Mouse (Mus musculus) liver, embryonic 13.5 days (tissue): ENCODE measurements around the gene D10Wsu102e. TPM values are rescaled to one million over a fixed set of nuclear protein-coding genes. Genes with fewer than 3 reads are reported as not detected.
"Not testable (repeated sequence)": the region's sequence is repeated elsewhere in the genome, so short reads cannot be mapped to it uniquely, and the experiment has no call there.

Experiments used
- ATAC-seq: fragments of 200-750 bp; cut with Nextera tagmentation; 2 replicates; pipeline ENCODE4 v1.8.0; 2017; ENCODE audit warnings: low read depth, mild to moderate bottlenecking, moderate number of reproducible peaks, moderate library complexity
- DNase-seq: peaks from one replicate; pipeline ENCODE4 v3.0.0; 2022
- H3K27ac ChIP-seq: fragments of 300-500 bp; sonication (generic); 2 replicates; pipeline ENCODE4 v1.5.1; 2015; ENCODE audit warnings: moderate library complexity, mild to moderate bottlenecking, inconsistent platforms
- H3K27me3 ChIP-seq: fragments of 300-500 bp; sonication (generic); 2 replicates; pipeline ENCODE4 v1.6.1; 2015; ENCODE audit warnings: mild to moderate bottlenecking, inconsistent platforms
- H3K36me3 ChIP-seq: fragments of 300-500 bp; sonication (generic); 2 replicates; pipeline ENCODE4 v1.6.1; 2015; ENCODE audit warnings: mild to moderate bottlenecking, inconsistent platforms
- H3K4me1 ChIP-seq: fragments of 300-500 bp; sonication (generic); replicated peaks from 2 replicates; pipeline ENCODE4 v1.6.1; 2015; ENCODE audit warnings: inconsistent platforms
- H3K4me2 ChIP-seq: fragments of 300-500 bp; sonication (generic); 2 replicates; pipeline ENCODE4 v1.6.1; 2015; ENCODE audit warnings: inconsistent platforms, mild to moderate bottlenecking, moderate library complexity
- H3K4me3 ChIP-seq: fragments of 300-500 bp; sonication (generic); replicated peaks from 2 replicates; pipeline ENCODE4 v1.5.1; 2015; ENCODE audit warnings: mild to moderate bottlenecking, inconsistent platforms
- H3K9ac ChIP-seq: fragments of 300-500 bp; sonication (generic); 2 replicates; pipeline ENCODE4 v1.6.1; 2015; ENCODE audit warnings: mild to moderate bottlenecking, inconsistent platforms
- H3K9me3 ChIP-seq: fragments of 300-500 bp; sonication (generic); replicated peaks from 2 replicates; pipeline ENCODE4 v1.6.1; 2016; ENCODE audit warnings: inconsistent platforms
- WGBS: fragments of 180-500 bp; shearing (Covaris S2); methylation state at CpG from one replicate; pipeline ENCODE4 v1.1.7; 2015; ENCODE audit not compliant: insufficient replicate concordance; 5-methylcytosine and 5-hydroxymethylcytosine counted together
- polyA plus RNA-seq: library from polyadenylated mRNA; unstranded; fragments of >200 nt; fragmentation: Nextera tagmentation; extraction: Ambion mirVana; gene quantifications from 2 replicates; pipeline ENCODE4 v1.2.1, GENCODE M21; 2015

The D10Wsu102e gene
- polyA plus RNA-seq, 1 experiment from 2014 or later = 0.28 TPM

GRCm38 (mm10) chr10:83397336-83397735 lies 37.3 kb downstream of the D10Wsu102e start:
- Histone ChIP-seq H3K9me3 (no peaks in the 10 kb centered on the region), H3K27ac (no peak overlapping the region), H3K4me3 (no peak overlapping the region), H3K4me1 (no peaks in the 10 kb centered on the region), H3K9ac (no peak overlapping the region), H3K4me2 (no peak overlapping the region), H3K36me3 (no peaks in the 10 kb centered on the region), H3K27me3 (no peaks in the 10 kb centered on the region)
- DNase-seq = no peak
- 61% methylated on average over 2 of the region's 2 CpGs for WGBS
- ATAC-seq = no peak

- H3K9me3 ChIP-seq, H3K9ac ChIP-seq, H3K4me1 ChIP-seq, H3K36me3 ChIP-seq, DNase-seq, H3K27ac ChIP-seq, ATAC-seq, H3K4me2 ChIP-seq, H3K4me3 ChIP-seq, H3K27me3 ChIP-seq: not testable (repeated sequence)
- 81% methylated on average over 7 of the region's 7 CpGs for WGBS
Measured at GRCm38 (mm10) chr10:83400896-83401295, 40.9 kb downstream of the D10Wsu102e start.

DNA sequence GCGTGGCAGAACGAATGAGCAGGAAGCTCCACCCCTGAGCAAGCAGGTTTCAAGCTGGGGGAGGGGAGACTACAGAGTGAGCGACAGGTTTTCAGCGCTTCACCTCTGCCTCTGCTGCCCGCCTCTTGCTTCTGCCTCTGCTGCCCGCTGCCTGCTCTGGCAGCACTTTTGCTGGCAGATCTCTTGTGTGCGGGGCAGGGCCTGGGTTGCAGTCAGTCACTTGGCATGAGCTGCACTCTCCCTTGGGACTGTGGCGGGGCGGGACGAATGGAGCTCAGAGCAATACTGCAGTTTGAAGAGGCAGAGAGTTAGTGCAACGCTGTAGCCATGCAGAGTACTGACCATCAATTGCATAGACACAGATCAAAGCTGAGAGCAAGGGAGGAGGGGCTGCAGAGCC lies 45.0 kb downstream of the D10Wsu102e start:
- Histone ChIP-seq H3K4me1 (no peaks in the 10 kb centered on the region), H3K9ac (no peak overlapping the region), H3K4me2 (no peak overlapping the region), H3K36me3 (peaks cover 8% of the 10 kb centered on the region), H3K4me3 (no peak overlapping the region), H3K27me3 (no peaks in the 10 kb centered on the region), H3K9me3 (0 out of 2 replicates have a peak, but pooled peaks cover 14% of the 10 kb centered on the region), H3K27ac (no peak overlapping the region)
- no peak for ATAC-seq
- 74% methylated on average over 11 of the region's 11 CpGs for WGBS
- no peak for DNase-seq

- no peak for DNase-seq
- Histone ChIP-seq H3K36me3 (peaks cover 11% of the 10 kb centered on the region), H3K4me3 (no peak overlapping the region), H3K27ac (no peak overlapping the region), H3K4me1 (no peaks in the 10 kb centered on the region), H3K9ac (no peak overlapping the region), H3K27me3 (no peaks in the 10 kb centered on the region), H3K4me2 (no peak overlapping the region), H3K9me3 (0 out of 2 replicates have a peak, but pooled peaks cover 16% of the 10 kb centered on the region)
- no peak for ATAC-seq
- 86% methylated on average over 11 of the region's 11 CpGs for WGBS
Measured at GRCm38 (mm10) chr10:83405711-83406110, 45.7 kb downstream of the D10Wsu102e start.

GRCm38 (mm10) chr10:83407141-83407540 lies 47.1 kb downstream of the D10Wsu102e start:
- Histone ChIP-seq H3K4me3 (no peak overlapping the region), H3K4me2 (no peak overlapping the region), H3K36me3 (peaks cover 13% of the 10 kb centered on the region), H3K4me1 (no peaks in the 10 kb centered on the region), H3K27ac (no peak overlapping the region), H3K9me3 (peaks cover 16% of the 10 kb centered on the region; the same call in 1 of the 2 replicates), H3K9ac (no peak overlapping the region), H3K27me3 (no peaks in the 10 kb centered on the region)
- WGBS = 91% methylated on average over 10 of the region's 10 CpGs
- DNase-seq (no peak), ATAC-seq (no peak)

DNA sequence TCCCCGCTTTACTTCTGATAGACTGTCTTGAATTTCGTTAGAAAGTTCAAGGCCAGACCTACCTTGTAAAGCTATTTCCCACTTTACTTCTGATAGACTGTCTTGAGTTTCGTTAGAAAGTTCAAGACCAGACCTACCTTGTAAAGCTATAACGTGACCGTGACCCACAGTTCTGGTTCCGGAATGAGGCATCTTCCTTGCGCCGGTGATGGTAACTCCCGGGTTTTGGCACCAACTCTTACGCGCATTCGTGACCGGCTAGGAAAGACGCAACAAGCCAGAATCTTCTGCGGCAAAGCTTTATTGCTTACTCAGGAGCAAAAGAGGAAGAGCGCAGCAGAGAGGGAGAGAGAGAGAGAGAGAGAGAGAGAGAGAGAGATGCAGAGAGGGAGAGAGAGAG lies 58.4 kb downstream of the D10Wsu102e start:
- peaks cover 13% of the 10 kb centered on the region; the same call in 1 of the 2 replicates for H3K36me3 ChIP-seq
- 90% methylated on average over 16 of the region's 16 CpGs for WGBS
- not testable (repeated sequence) for H3K4me2 ChIP-seq, H3K9ac ChIP-seq, H3K27ac ChIP-seq, H3K27me3 ChIP-seq, DNase-seq, ATAC-seq, H3K4me1 ChIP-seq, H3K4me3 ChIP-seq
- H3K9me3 ChIP-seq = peaks cover 15% of the 10 kb centered on the region; the same call in 1 of the 2 replicates

DNA sequence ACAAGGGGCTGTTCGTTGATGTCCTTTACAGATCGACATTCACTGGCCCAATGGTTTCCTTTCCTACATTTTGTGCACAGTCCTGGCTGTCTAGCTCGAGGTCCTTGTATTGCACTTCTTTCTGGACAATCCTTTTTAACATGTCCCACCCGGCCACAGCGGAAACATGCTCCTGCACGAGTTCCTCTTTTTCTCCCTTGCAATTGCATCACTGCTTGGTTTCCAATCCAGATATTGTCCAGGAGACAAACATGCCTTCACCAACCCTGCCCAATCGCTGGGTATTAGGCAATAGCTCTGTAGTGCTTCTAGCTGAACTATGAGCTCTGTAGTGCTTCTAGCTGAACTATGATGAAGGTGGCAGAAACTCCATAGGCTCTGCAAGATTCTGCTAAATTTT lies 88.6 kb downstream of the D10Wsu102e start:
- no peak for ATAC-seq
- H3K27me3 ChIP-seq = no peaks in the 10 kb centered on the region
- no peak overlapping the region for H3K9ac ChIP-seq
- no peak overlapping the region for H3K27ac ChIP-seq
- H3K4me1 ChIP-seq = no peaks in the 10 kb centered on the region
- H3K9me3 ChIP-seq = peaks cover 19% of the 10 kb centered on the region; the same call in 1 of the 2 replicates
- no peaks in the 10 kb centered on the region for H3K36me3 ChIP-seq
- whole genome bisulfite sequencing = 65% methylated on average over 7 of the region's 7 CpGs
- DNase-seq = no peak
- H3K4me3 ChIP-seq = no peak overlapping the region
- H3K4me2 ChIP-seq = no peak overlapping the region

DNA sequence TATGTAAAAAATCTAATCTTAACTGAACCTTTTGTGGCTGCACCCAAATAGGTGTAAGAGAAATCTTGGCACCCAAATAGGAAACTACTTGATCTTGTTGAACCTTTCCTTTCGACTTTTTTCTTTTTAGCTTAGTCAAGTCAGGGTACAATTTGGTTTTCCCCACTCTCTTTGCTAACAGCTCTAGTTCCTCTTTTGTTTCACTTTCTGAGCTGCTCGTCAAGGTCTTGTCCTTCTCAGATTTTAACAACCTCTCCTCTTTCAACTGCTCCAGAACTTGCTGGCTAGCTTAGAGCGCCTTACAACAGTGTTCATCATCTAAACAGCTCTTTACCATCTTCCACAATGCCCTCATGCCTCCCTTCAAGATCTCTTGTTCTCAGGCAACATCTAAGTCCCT lies 97.5 kb downstream of the D10Wsu102e start:
- H3K27me3 ChIP-seq = no peaks in the 10 kb centered on the region
- 56% methylated on average over 3 of the region's 3 CpGs for WGBS
- H3K4me2 ChIP-seq = no peak overlapping the region
- DNase-seq (no peak), ATAC-seq (no peak)
- H3K4me3 ChIP-seq = no peak overlapping the region
- no peaks in the 10 kb centered on the region for H3K36me3 ChIP-seq
- H3K9ac ChIP-seq = no peak overlapping the region
- H3K4me1 ChIP-seq = no peaks in the 10 kb centered on the region
- H3K9me3 ChIP-seq = peaks cover 6% of the 10 kb centered on the region; the same call in 1 of the 2 replicates
- H3K27ac ChIP-seq = no peak overlapping the region

DNA sequence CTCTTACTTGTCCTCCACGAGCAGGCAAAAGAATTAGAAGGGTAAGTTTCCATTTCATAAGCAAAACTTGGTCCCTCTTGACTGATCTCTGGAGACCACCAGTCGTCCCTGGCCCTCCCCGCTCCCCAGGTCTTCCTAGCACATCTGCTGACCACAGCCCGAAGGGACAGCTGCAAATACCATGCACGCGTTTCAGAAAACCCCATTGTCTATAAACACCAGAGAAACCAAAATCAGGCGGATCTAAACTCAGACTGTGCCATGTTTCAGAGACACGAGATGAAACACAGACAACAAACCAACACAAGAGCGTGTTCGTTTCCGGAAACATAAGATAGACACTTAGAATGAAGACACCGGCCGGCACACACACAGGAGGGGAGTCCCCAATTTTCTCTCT lies 115.2 kb downstream of the D10Wsu102e start:
- Histone ChIP-seq H3K4me1 (no peaks in the 10 kb centered on the region), H3K27me3 (no peaks in the 10 kb centered on the region), H3K4me2 (no peak overlapping the region), H3K4me3 (no peak overlapping the region), H3K36me3 (no peaks in the 10 kb centered on the region), H3K9me3 (peaks cover 18% of the 10 kb centered on the region), H3K9ac (no peak overlapping the region), H3K27ac (no peak overlapping the region)
- DNase-seq (no peak), ATAC-seq (no peak)
- 81% methylated on average over 13 of the region's 13 CpGs for WGBS

DNA sequence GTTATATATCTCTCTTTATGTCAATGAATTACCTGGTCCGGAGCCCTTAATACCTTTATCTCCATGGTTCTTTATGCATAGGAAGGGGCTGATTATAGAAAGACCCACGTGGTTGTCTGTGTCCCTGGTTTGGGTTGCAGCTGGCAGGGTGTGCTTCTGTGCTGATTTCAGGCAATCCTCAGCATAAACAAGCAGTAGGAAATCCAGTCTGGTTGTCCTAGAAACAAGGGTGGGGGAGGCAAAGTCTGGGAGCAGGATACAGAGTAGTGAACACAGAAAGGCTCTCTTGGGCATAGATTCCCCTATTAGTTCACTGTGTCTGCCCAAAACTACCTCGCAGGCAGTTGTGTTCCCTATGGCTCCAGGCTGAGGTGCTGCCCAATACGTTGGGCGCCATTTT lies 117.3 kb downstream of the D10Wsu102e start:
- Histone ChIP-seq H3K4me3 (no peak overlapping the region), H3K4me2 (no peak overlapping the region), H3K36me3 (no peaks in the 10 kb centered on the region), H3K9me3 (peaks cover 18% of the 10 kb centered on the region), H3K9ac (no peak overlapping the region), H3K27me3 (no peaks in the 10 kb centered on the region), H3K27ac (no peak overlapping the region), H3K4me1 (no peaks in the 10 kb centered on the region)
- WGBS = 68% methylated on average over 5 of the region's 5 CpGs
- ATAC-seq (no peak), DNase-seq (no peak)

- no peak overlapping the region for H3K27ac ChIP-seq
- H3K4me1 ChIP-seq = no peaks in the 10 kb centered on the region
- H3K9ac ChIP-seq = no peak overlapping the region
- H3K4me2 ChIP-seq = no peak overlapping the region
- H3K36me3 ChIP-seq = no peaks in the 10 kb centered on the region
- WGBS = 71% methylated on average over 6 of the region's 6 CpGs
- H3K4me3 ChIP-seq = no peak overlapping the region
- H3K9me3 ChIP-seq = no peaks in the 10 kb centered on the region
- no peaks in the 10 kb centered on the region for H3K27me3 ChIP-seq
- ATAC-seq (no peak), DNase-seq (no peak)
Measured at GRCm38 (mm10) chr10:83490506-83490905, 130.5 kb downstream of the D10Wsu102e start.

GRCm38 (mm10) chr10:83497321-83497720 lies 137.3 kb downstream of the D10Wsu102e start:
- ATAC-seq = no peak
- no peaks in the 10 kb centered on the region for H3K27me3 ChIP-seq
- WGBS = 78% methylated on average over 13 of the region's 13 CpGs

More at GRCm38 (mm10) chr10:83497321-83497720, 137.3 kb downstream of the D10Wsu102e start:
- no peak for DNase-seq
- Histone ChIP-seq H3K9ac (no peak overlapping the region), H3K4me1 (no peaks in the 10 kb centered on the region), H3K4me3 (no peak overlapping the region), H3K36me3 (no peaks in the 10 kb centered on the region), H3K27ac (no peak overlapping the region), H3K4me2 (no peak overlapping the region), H3K9me3 (no peaks in the 10 kb centered on the region)
